Mouse (Mus musculus): Measurements from ENCODE around the gene Zfp617.
"Not testable (repeated sequence)": the region's sequence is repeated elsewhere in the genome, so short reads cannot be mapped to it uniquely, and the experiment has no call there.

Gene Zfp617

DNA sequence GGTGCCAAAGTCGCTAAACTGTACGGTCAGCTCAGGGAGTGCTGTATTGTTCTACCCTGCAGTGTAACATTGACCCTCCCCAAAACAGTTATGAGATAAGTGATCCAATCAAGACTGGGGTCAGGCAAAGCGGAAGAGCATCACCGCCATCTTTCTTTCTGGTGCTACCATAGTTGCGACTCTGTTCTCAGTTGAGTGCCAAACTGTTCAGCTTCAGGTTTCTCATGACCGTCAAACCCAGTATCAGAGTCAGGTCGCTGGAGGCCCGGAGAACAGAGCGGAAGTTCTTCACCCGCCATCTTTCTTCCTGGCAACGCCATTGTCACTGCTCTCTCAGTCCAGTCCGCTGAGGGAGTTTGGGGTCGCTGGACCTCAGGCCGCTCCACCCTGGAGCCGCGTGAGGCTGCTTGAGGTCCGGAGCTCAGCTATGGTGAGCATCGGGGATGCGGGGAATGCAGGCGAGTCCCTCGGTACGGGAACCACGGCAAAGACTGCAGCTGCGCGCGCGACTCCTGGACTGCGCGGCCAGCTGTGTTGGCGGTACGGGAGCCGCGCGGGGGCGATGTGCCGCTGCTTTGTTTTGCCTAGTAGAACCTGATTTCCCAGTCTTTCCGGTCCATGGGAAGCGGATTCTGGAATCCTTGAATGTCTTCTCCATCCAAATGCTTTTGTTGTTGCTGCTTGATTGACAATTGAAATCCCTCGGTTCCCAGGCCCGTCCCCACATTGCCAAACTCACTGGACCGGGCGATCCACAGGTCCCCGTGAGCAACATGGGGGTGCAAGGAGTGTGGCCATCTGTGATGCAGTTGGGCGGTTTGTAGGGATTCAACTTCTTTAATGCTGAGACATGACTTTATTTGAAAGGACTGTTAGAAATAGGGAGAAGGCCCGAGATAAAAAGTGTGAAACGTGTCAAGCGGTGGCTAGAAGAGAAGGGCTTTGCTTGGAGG, at the start of gene Zfp617, which contains the start of gene Zfp882:
Gene Zfp617 (plus strand): TSS at position 327 of the 953 bp plus-strand sequence.
Gene Zfp882 (plus strand): TSS at position 300 of the 953 bp plus-strand sequence.
- POLR2A ChIA-PET: interaction anchor here (0.7 to 2.2 kb wide), 33 partner anchors 9 to 228 kb away, joined by 3 to 42 read pairs (median 5); partner anchors contain the start of genes Zfp709 (in 2 of the 4) and Zfp961 (in 2 of the 4)
- CTCF ChIA-PET: interaction anchor here in 3 of 4 experiments (0.6 to 1.5 kb wide), 7 partner anchors 14 to 76 kb away, joined by 3 to 7 read pairs (median 3); partner anchors contain the start of gene Zfp709 (in 1 of the 3)

DNA sequence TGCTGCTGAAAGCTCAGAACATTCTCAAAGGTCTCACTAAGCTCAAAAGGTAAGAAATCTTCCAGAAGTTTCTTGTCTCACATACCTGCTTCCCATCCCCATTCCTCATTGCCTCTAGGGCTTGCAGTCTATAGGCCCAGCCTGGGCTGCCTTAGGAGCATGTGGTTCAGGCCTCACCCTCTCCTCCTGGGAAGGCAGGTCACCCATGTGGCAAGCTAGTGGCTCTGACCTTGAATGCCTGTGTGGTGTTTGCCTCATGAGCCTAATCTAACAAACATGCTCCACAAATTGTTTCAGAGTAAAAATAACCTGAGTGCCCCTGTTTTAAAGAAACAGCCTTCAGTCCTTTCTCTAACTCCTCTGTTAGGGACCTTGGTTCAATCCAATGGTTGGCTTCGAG, 46.9 kb upstream of the Zfp617 start:
- CTCF ChIA-PET: not testable (repeated sequence)
- POLR2A ChIA-PET: interaction anchor here in 1 of 4 experiments (0.6 to 1.1 kb wide), 2 partner anchors 20 to 47 kb away, joined by 4 to 11 read pairs; partner anchors contain the start of genes Zfp617, Zfp709 and Zfp882

DNA sequence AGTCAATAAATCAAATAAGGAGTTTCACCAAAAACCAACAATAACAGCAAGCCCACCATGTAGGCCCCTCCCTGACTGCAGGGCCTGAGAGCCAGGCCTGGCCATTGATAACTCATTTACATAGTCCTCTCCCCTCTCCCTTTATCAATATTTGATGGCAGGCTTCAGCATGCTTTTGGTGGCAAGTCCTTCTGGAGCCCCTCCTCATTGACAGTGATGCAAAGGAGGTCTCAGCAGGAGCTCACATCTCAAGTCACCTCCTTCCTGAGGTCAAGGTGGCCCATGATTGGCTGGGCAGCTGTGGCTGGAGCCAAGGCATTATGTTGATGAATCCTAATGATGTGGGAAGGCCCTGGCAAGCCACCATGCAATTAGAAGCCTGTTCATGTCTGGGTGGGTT, 46.4 kb upstream of the Zfp617 start:
- POLR2A ChIA-PET: interaction anchor here in 1 of 4 experiments (0.6 kb wide), 1 partner anchor 19 kb away, joined by 4 read pairs; the partner anchor contains the start of gene Zfp709
- CTCF ChIA-PET: not testable (repeated sequence)

DNA sequence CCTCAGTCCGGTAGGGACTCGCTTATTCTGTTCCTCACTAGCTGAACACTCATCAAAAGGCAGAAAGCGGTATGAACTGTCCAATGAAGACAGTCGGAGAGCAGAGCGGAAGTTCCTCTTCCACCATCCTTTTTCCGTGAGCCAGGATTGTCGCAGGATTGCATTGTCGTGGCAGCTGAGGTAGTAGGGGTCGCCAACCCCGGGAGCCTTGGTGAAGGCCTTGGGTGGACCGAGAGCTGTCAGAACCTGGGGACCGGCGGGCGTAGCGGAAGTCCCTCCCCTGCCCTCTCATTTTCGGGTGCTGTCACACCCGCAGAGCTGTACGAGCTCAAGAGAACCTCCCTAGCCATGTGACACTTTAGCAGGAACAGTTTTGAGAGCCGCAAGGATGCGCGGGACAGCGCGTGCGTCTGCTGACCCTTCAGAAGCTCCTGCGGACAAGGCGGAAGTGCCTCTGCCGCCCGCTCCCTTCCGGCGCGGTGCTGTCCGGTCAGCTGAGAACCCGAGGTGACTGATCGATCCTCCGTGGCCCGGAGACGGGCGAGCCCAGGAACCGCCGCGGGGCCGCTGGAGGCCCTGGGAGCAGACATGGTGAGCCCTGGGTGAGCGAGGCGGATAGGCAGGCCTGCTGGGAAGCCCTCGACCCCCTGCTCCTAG, 26.7 kb upstream of the Zfp617 start, which contains the start of gene Zfp709:
Gene Zfp709 (plus strand): TSS at position 402 of the 657 bp plus-strand sequence.
- ChIA-PET CTCF (interaction anchor here in 3 of 4 experiments (0.6 to 1.2 kb wide), 5 partner anchors 26 to 358 kb away, joined by 3 to 5 read pairs (median 3); partner anchors contain the start of genes Ap1m1 (in 1 of the 3), Zfp617 (in 1 of the 3) and Zfp882 (in 1 of the 3)), POLR2A (interaction anchor here in 3 of 4 experiments (0.6 to 2.3 kb wide), 19 partner anchors 10 to 1250 kb away, joined by 3 to 12 read pairs (median 4); partner anchors contain the start of genes Zfp617 (in 2 of the 3), Zfp882 (in 2 of the 3) and Zfp961 (in 2 of the 3))

DNA sequence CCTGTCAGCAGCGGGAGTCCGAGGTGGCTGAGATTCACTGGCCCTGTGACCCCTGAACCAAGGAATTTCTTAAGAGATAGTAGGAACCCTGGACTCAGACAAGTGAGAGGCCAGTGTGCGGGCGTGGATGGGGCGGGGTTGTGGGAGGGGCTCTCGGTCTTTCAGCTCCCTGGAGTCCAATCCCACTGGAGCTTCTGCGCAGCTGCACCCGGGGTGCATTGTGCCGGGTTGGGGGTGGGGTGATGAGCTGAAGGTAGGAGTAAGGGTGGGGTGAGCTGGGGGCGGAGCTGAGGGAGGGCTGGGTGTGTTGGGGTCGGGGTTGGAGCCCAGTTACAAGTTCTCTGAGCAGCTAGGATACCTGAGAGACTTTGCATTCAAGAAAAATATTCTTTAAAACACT, 7.8 kb upstream of the Zfp617 start:
- CTCF ChIA-PET: not testable (repeated sequence)
- POLR2A ChIA-PET: interaction anchor here in 2 of 4 experiments (1.3 to 2.0 kb wide), 5 partner anchors 22 to 342 kb away, joined by 3 to 10 read pairs (median 5); partner anchors contain the start of gene Tmem221 (in 1 of the 2)

DNA sequence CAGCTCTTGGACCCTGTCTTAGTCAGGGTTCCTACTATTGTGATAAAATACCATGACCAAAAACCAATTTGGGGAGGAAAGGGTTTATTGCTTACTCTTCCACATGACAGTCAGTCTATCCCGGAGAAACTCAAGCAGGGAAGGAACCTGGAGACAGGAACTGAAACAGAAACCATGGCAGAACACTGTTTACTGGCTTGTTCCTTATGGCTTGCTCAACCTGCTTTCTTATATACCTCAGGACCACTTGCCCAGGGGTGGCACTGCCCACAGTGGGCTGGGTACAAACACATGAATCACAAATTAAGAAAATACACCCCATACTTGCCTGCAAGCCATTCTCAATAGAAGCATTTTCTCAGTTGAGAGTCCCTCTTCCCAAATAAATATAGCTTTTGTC, 5.4 kb upstream of the Zfp617 start:
- CTCF ChIA-PET: not testable (repeated sequence)
- POLR2A ChIA-PET: interaction anchor here in 1 of 4 experiments (0.6 kb wide), 1 partner anchor 54 kb away, joined by 3 read pairs; no protein-coding TSS in a partner anchor

DNA sequence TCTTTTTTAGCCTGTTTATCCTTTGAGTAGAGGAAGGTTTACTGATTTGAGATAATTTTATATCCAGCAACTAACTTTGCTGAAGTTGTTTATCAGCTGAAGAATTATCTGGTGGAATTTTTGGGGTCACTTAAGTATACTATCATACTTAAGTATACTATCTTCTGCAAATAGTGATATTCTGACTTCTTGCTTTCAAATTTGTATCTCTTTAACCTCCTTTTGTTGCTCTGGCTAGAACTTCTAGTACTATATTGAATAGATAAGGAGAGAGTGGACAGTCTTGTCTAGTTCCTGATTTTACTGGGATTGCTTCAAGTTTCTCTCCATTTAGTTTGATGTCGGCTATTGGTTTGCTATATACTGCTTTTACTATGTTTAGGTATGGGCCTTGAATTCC, 1.6 kb upstream of the Zfp617 start:
- POLR2A ChIA-PET: interaction anchor here in 1 of 4 experiments (0.9 to 2.2 kb wide), 4 partner anchors 11 to 17 kb away, joined by 4 to 38 read pairs (median 9); no protein-coding TSS in a partner anchor

DNA sequence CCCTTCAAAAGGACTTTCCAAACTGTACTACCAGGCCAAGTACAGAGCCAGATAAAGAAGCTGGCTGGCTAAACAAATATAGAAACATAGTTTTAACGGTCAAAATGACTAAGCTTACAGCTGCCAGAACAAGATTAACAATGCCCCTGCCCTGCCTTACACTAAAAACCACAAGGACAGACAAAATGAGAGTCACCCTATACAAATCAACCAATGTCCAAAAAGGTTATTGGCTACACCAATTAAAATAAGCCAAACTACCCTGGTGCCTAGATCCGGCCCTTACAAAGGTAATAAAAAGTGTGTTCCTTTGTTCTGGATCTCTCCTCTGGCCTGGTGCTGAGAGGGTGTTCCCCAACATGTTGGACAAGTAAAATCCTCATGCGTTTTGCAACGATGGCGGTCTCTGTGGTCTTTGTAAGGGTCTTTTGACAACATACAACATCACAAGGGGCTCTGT, 607 bp upstream of the Zfp617 start:
- ChIA-PET CTCF (interaction anchor here in 2 of 4 experiments (0.6 to 1.5 kb wide), 4 partner anchors 15 to 77 kb away, joined by 3 to 7 read pairs (median 4); partner anchors contain the start of gene Zfp709 (in 1 of the 2)), POLR2A (interaction anchor here (0.7 to 2.2 kb wide), 30 partner anchors 10 to 229 kb away, joined by 3 to 42 read pairs (median 5); partner anchors contain the start of genes Zfp709 (in 2 of the 4) and Zfp961 (in 2 of the 4))

More for the DNA sequence above, 1.6 kb upstream of the Zfp617 start:
- CTCF ChIA-PET: no interaction called here

DNA sequence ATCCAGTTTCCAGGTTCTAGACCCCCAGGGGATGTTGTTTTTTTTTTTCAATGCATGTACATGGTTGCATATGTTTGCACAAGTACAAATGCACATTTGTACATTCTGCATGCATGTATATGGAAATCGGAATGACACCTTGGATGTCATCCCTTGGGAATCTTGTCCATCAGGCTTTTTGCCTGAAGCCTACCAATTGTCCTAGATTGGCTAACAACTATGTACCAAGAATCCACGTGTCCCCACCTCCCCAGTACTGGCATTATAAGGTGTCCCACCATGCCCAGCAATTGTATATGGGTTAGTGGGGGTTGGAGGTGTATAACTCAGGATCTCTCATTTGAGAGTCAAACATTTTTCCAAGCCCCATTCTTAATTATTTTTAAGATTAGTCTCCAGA, 3.9 kb downstream of the Zfp617 start:
- CTCF ChIA-PET: no interaction called here

DNA sequence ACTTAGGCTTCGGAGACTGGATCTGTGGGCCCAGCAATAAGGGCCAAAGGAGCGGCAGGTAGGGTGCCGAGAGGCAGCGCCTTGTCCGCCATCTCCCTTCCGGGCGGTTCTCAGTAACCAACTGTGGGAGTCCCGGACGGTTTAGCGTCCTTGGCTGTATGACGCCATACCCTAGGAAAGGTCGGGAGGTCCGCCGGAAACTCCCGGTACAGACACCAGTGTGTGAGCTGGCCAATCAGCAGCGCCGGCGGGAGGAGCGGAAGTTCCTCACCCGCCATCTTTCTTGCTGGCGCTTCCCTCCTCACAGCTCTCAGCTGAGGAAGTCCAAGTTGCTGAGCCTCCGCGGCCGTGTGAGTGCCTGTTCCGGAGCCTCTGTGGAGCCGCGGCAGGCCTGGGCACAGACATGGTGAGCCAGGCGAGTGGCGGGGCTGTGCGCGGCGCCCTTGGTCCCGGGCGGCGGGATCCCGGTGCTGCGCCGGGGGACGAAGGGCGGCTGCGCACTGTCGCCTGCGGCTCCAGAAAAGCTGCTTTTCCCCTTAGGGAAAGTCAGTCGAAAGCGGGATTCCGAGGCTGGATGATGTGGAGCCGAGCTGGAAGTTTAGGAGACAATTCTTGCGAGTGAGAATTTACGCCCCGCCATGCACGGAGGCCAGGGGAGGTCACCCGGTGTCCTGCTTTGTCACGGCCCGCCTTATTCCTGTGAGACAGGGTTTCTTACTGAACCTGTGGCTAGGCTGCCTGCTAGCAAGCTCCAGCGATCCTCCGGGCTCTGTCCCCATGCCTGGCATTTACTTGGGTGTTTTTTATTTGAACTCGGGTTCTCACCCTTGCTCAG, 14.3 kb downstream of the Zfp617 start:
- ChIA-PET POLR2A (interaction anchor here (0.5 to 4.1 kb wide), 62 partner anchors 9 to 396 kb away, joined by 3 to 49 read pairs (median 4); partner anchors contain the start of genes Zfp617 (in 4 of the 4), Zfp882 (in 4 of the 4), Zfp961 (in 3 of the 4) and Klf2 (in 2 of the 4)), CTCF (interaction anchor here in 2 of 4 experiments (0.6 to 1.5 kb wide), 5 partner anchors 14 to 1126 kb away, joined by 3 to 7 read pairs (median 4); partner anchors contain the start of genes Zfp617 (in 1 of the 2) and Zfp882 (in 1 of the 2))

More for the DNA sequence above, 3.9 kb downstream of the Zfp617 start:
- POLR2A ChIA-PET: no interaction called here

DNA sequence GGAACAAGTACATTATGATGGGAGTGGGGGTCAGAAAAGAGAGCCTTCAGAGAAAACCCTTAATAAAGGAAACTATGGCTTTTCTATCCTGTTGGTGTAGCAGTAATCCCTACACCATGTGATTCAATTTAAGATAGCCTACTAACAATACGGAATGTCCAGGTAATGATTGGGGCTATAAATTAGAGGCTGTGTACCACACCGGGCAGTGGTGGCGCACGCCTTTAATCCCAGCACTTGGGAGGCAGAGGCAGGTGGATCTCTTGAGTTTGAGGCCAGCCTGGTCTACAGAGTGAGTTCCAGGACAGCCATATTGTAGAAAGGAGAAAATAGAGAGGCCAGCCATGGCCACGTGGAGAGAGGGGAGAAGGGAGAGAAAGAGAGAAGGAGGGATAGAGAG, 17.4 kb downstream of the Zfp617 start:
- CTCF ChIA-PET: interaction anchor here in 2 of 4 experiments (0.7 kb wide), 2 partner anchors 13 to 228 kb away, joined by 3 to 4 read pairs; no protein-coding TSS in a partner anchor
- POLR2A ChIA-PET: interaction anchor here in 3 of 4 experiments (0.6 to 1.6 kb wide), 6 partner anchors 9 to 269 kb away, joined by 3 read pairs; partner anchors contain the start of genes Zfp617 (in 1 of the 3) and Zfp882 (in 1 of the 3)

DNA sequence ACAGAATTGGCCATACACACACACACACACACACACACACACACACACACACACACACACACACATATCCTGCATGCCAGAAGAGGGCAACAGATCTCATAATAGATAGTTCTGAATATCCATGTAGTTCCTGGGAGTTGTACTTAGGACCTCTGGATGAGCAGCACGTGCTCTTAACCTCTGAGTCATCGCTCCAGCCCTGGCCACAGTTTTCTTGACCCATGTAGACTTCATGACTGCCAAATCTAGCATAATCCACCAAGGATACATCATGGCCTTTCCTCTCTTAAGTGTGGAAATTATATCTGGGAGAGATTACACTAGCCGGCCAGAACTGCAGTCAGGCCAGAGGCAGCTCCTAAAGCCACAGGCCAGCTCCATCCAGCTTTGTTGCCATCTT, 18.1 kb downstream of the Zfp617 start:
- POLR2A ChIA-PET: interaction anchor here (0.6 to 1.6 kb wide), 11 partner anchors 8 to 270 kb away, joined by 3 to 6 read pairs (median 3); partner anchors contain the start of genes Zfp617 (in 1 of the 4) and Zfp882 (in 1 of the 4)

DNA sequence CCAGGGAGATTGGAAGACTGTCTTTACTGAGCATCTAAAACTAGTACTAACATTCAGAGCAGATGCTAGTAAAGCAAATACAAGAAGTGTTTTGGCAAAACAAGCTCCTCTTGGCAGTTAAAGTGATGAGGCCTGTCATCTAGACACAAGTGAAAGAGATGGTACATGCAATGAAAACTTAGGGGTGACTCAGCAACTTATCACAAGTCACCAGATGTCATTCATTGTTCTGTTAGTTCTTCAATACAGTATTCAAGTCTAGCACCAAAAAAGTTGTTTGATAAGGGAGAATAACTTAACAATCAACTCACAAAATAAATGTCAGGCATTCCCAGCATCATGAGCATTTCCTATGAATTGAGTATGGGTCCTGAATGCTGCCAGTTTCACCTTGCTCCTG, 19.3 kb downstream of the Zfp617 start:
- ChIA-PET POLR2A (interaction anchor here in 1 of 4 experiments (1.0 to 1.6 kb wide), 2 partner anchors 13 to 32 kb away, joined by 3 to 4 read pairs; no protein-coding TSS in a partner anchor), CTCF (no interaction called here)

More for the DNA sequence above, 18.1 kb downstream of the Zfp617 start:
- CTCF ChIA-PET: interaction anchor here in 2 of 4 experiments (0.7 kb wide), 2 partner anchors 12 to 227 kb away, joined by 3 to 4 read pairs; no protein-coding TSS in a partner anchor

DNA sequence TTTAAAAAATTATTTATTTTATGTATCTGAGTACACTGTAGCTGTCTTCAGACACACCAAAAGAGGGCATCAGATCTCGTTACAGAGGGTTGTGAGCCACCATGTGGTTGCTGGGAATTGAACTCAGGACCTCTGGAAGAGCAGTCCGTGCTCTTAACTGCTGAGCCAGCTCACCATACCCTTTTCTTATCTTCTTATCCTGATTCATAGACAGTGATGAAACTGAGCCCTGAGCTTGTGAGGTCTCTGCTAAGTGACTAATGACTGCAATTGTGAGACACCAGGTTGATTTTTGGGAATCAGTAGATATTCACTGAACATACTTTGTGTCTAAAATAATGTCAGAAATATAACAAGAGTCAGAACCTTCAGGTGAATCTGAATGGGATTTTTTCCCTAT, 29.6 kb downstream of the Zfp617 start:
- POLR2A ChIA-PET: interaction anchor here in 2 of 4 experiments (0.6 to 6.1 kb wide), 7 partner anchors 13 to 44 kb away, joined by 3 to 53 read pairs (median 3); partner anchors contain the start of gene Zfp961 (in 1 of the 2)
- CTCF ChIA-PET: not testable (repeated sequence)

DNA sequence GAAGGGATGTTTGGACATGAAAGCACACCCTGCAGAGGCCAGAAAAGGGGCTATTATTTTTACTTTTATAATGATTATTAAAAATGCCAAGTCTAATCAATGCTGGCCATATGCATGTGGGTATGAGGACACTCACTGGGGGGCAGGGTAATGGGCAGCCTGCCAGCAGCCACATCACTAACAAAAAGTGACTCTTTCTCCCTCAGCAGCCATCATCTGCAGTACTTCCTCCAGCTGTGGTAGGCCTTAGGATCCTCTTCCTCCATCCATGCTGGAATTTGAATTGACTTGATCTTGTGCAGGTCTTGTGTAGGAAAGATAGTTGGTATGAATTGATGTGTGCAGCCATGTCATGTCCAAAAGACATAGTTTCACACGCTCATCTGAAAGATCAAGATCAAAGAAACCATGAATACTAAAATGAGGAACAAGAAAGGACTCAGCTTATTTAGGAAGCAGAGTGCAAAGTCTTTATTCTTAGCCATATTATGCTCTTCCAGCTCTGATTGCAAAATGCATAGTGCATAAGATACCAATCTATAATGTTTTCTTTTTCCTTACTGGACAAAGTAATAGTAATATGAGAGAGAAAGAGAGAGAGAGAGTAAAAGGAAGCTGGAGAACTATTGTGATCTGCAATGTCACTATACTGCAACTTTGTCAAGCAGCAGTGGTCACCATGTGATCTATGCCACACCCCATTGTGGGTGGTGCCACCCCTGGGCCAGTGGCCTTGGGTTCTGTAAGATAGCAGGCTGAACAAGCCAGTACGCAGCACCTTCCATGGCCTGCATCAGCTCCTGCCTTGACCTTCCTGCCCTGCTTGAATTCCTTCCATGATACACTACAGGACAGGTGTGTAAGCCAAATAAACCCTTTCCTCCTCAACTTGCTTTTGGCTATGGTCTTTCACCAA, 32.1 kb downstream of the Zfp617 start:
- CTCF ChIA-PET: no interaction called here

More for the DNA sequence above, 32.1 kb downstream of the Zfp617 start:
- POLR2A ChIA-PET: interaction anchor here in 3 of 4 experiments (0.6 to 6.1 kb wide), 10 partner anchors 11 to 47 kb away, joined by 3 to 53 read pairs (median 5); partner anchors contain the start of genes Zfp961 (in 2 of the 3), Zfp617 (in 1 of the 3) and Zfp882 (in 1 of the 3)

Data from embryonic stem cell, embryonic (primary cell).